Mouse (Mus musculus) monocyte, adult 5-6 weeks (primary cell): ENCODE results near the gene Sult2a5. TPM values are rescaled to one million over a fixed set of nuclear protein-coding genes. Genes with fewer than 3 reads are reported as not detected.

Experiments
- ATAC-seq: fragments of 153-309, 156-312 bp; replicated peaks from 2 replicates; pipeline ENCODE4 v1.8.0; 2017; ENCODE audit warnings: mild to moderate bottlenecking; ENCODE audit not compliant: low TSS enrichment, insufficient number of reproducible peaks, severe bottlenecking, poor library complexity, low FRiP score
- total RNA-seq: library from RNA; stranded (forward); fragments of 200-1000, 200-491, 200-594 nt; gene quantifications from 3 replicates; pipeline ENCODE4 v1.2.3, GENCODE M21; 2017

The Sult2a5 gene
- not detected in 3 replicates for total RNA-seq

DNA sequence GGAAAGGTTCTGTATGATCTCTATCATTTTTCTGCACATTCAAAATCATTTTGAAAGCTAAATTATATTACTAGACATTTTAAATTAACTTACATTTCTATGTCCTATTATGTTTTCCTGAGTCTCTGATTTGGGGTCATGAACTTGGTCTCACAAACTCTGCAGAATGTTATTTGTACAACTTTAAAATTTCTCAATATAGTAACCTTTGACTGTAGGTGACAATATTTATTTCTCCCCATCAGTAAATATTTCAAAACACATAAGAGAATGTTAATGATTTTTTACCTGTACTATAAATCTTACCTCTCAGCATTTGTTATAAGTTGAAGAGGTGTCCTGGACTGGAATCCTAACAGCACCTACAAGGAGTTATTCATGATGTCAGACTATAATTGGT, at the start of gene Sult2a5:
Sult2a5 (plus strand) TSS at position 301 of the 400 bp plus-strand sequence.
- no peak for ATAC-seq

Other genes with a start within 250 kb of the Sult2a5 start
- not detected in 3 replicates for gene Cabp5, start 225.8 kb upstream of the Sult2a5 start, total RNA-seq
- not detected in 3 replicates for gene Bsph1, start 173.1 kb upstream of the Sult2a5 start, total RNA-seq
- not detected in 3 replicates for gene Bsph2, start 52.9 kb upstream of the Sult2a5 start, total RNA-seq
- gene Sult2a2, start 109.5 kb downstream of the Sult2a5 start, total RNA-seq, result not detected in 3 replicates
- not detected in 3 replicates for gene Sult2a1, start 213.4 kb downstream of the Sult2a5 start, total RNA-seq